Mouse (Mus musculus) brain, embryonic 14.5 days (tissue): ENCODE data around the gene Cenpo. TPM values are rescaled to one million over a fixed set of nuclear protein-coding genes. Genes with fewer than 3 reads are reported as not detected.
"Not testable (repeated sequence)": the region's sequence is repeated elsewhere in the genome, so short reads cannot be mapped to it uniquely, and the experiment has no call there.

Experiments used
- DNase-seq: peaks from one replicate; pipeline ENCODE4 v3.0.0-alpha.2; 2011; ENCODE audit warnings: low read depth
- CTCF ChIP-seq: fragments of 200-500 bp; IDR thresholded peaks from 2 replicates; pipeline ENCODE4 v1.5.1; 2012; ENCODE audit warnings: inconsistent platforms, mild to moderate bottlenecking, moderate library complexity, borderline replicate concordance; ENCODE audit not compliant: insufficient read depth, insufficient read length; ENCODE audit errors: extremely low read depth
- POLR2A ChIP-seq: fragments of 200-500 bp; IDR thresholded peaks from 2 replicates; pipeline ENCODE4 v1.6.1; 2012; ENCODE audit warnings: mild to moderate bottlenecking, inconsistent platforms, borderline replicate concordance; ENCODE audit not compliant: poor library complexity, insufficient read depth, insufficient read length, severe bottlenecking; ENCODE audit errors: extremely low read depth
- polyA plus RNA-seq: library from polyadenylated mRNA; depleted of rRNA; stranded (reverse); fragments of >200 nt; gene quantifications from 2 replicates; pipeline ENCODE4 v1.2.3, GENCODE M21; 2012; rRNA removed

The Cenpo gene
- 11.8 and 17.2 TPM in 2 replicates for polyA plus RNA-seq

DNA sequence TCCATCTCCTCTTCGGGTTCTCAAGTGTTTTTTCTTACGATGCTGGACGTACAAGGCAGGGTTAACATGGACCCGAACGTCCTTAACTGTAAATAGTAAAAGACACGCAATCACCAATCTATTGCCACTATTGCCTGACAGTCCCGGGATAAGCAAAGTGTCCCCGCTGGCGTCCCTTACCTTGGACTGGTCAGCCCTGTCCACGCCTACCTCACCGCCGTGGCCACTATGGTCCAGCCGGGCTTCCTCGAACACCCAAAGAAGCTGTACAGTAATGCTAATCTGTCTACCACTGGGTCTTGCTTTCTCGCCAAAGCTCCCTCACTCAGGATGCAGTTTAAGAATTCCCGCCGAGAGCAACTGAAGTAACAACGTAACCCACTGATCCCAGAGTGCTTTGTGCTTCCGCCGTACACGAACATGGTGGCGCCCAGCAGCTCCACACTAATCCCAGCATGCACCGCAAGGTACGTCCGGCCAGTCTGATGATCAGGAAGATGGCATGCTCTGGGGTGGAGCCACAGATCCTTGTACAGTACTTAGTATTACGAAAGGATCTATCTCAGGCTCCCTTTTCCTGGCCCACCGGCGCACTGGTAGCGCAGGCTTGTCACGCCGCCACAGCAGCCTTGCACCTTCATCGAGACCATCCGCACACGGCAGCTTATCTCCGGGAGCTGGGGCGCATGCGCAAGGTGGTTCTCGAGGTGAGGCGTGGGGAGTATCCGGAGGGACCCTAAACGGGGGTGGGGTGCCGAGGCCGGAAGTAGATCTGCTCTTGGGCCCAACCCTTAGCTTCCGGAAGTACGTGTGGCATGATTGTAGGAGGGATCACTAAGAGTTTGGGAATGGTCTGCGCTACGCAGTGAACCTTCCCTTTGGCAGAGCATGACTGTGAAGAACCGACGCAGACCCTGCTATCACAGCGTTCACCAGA, at the start of gene Cenpo, which contains the start of gene Ptrhd1:
Cenpo (minus strand) TSS at position 723 of the 937 bp plus-strand sequence.
Ptrhd1 (plus strand) TSS at position 456 of the 937 bp plus-strand sequence.
- TF ChIP-seq POLR2A: peak; percentile 20; the same call in 1 of the 2 replicates
- TF ChIP-seq CTCF: no peak
- DNase-seq: peak; percentile 99

DNA sequence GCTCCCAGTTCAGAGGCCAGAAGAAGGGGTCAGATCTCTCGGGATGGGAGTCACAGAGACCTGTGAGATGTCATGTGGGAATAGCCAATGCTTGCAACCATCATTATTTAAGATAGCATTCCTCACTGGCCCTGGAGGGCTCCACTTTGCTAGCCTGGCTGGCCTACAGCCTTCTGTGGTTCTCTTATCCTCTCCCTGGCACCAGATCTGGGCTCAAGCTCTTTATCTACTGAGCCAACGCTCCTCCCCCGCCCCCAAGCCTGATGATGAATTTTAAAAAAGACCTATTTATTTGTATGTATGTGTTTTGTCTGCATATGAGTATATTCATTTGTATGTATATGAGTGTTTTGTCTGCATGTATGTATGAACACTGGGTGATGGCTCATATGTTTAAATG, 45.8 kb upstream of the Cenpo start:
- TF ChIP-seq CTCF (no peak), POLR2A (no peak)
- DNase-seq: no peak

DNA sequence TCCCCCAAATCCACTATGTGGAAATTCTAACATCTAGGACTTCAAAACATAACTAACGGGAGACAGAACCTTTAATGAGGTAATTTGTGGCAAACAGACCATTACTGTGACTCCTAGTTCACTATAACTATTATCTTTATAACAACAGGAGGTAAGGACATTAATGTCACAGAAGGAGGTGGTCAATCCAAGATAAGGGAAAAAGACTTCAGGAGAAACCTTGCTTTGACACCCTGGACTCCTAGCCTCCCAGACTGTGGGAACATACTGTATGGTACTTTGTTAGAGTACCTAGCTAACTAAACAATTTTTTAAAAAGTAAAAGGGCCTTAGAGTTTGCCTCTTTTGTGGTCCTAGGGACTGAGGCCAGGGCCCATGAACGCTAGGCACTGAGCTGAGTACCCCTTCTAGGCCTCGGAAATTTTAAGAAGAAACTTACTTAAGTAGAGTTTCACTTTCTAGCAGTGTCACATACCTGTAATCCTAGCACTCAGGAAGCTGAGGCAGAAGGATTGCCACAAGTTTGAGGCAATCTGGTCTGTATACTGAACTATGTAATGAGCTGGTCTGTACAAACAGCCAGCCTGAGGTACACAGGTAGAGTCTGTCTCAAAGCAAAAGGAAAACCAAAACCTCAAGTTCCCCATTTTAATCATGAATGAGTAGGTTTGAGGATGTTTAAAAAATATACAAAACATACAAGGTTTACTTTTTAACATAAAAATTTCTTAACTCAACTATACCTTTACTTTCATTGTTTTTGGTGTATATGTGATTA, 45.1 kb upstream of the Cenpo start:
- DNase-seq: no peak
- TF ChIP-seq POLR2A (no peak), CTCF (no peak)

DNA sequence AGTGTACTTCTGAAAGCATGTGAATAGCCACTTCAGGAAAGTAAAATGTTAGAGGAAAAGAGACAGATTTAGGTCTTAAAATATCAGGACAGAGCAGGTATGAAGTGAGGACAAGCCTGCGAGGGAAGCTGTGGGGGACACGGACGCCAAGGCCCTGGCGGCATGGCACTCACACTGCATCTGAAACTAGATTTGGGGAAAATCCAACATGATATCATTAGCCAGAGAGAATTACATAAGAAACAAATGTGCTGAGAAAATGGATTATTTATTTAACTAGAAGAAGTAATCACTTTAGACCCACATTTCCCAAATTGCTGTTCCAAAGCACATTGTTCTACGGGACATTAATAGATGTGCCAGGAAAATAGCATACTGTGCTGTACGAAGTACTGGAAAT, 37.0 kb upstream of the Cenpo start:
- no peak for DNase-seq
- TF ChIP-seq POLR2A (no peak), CTCF (no peak)

DNA sequence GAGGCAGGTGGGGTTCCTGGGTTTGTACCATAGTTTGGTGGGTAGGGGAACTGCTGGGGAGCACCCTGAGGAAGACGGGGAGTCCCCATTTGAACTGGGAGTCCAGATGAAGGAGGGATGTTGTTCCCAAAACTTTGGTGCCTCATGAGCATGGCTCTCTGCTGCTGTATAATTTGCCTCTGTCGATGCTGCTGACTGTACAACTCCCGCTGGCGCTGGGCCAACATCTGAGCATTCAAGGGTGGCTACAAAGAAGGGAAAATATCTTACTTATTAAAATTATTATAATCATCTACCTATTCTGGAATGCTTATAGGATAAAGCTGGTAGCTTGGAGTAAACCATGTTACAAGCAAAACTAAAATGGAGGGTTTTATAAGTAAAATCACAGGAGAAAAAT, 33.7 kb upstream of the Cenpo start:
- TF ChIP-seq CTCF: no peak
- DNase-seq: no peak

DNA sequence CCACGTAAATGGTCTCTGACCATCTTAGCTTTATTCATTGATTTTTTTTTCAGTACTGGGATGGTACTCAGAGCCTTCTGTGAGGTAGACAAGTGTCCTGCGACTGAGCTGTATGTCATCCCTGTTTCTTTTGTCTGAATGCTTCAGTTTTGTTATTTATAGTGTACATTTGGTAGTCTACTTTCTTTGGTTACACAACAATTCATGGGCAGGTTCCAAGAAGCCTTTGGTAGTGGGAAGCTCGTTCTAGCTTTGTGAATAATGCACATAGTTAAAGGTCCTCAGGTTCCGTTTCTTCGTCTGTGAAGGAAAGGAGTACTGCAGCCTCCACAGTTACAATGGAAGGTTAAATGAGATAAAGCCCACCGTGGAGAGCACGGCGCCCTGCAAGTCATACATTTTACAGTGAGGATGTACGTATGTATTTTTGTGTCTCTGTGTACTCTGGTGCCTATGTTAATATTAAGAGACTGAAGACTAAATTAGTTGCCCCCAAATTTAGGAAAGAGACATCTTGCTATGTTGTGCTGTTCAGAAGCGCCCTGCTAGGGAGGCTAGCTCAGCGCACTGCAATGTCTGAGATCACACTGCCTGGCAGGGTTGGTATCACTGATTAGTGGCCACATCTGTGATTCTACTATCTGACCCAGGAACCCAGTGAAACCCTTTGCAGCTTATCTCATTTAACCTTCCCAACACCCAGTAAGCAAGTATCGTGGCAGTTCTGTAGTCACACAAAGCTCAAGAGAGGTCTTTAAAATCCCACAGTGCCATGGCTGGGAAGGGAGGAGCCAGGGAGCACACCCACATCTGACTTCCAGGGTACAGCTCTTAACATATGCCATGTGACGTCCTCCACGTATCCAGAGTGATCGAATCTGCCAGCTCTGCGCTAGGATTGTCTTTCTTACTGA, 18.9 kb upstream of the Cenpo start:
- DNase-seq: no peak
- TF ChIP-seq POLR2A: no peak
- TF ChIP-seq CTCF: no peak

DNA sequence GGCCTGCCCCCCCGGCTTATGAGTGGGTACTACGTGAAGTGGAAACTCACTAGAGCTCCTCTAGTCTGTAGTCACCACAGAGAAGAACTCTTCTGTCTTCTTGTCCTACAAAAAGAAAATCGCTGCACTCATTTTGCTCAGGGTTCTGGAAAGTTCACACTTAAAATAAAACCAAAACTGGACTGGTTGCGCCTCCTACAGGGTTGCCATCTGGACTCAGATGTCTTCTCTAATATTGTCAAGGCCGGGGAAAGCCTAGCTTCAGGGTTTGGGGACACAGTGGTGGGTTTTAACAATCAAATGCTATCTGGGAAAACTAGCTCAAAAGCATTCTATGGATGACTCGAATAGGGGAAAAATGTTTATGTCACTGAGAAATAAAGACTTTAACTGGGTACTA, 15.7 kb upstream of the Cenpo start:
- DNase-seq: no peak
- no peak for TF ChIP-seq CTCF
- no peak for TF ChIP-seq POLR2A

DNA sequence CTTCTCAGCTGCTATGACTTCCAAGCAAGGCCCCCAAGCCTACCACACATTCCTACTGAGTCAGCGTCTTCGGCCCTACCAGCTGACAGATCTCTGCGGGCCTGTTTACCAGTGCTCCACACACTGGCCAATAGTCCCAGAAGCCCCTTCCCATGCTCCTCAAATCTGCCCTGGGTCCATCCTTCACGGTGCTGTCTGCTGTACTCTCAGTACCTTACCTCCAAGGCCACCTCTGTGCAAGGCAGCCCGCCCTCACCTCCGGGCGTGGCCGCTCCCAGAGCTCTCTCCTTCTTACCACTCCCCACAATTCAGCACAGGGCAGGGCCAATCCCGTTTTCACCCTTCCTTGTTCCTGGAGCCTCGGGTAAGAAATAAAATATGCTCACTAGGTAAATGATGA, 11.6 kb upstream of the Cenpo start:
- TF ChIP-seq POLR2A (no peak), CTCF (no peak)
- no peak for DNase-seq

DNA sequence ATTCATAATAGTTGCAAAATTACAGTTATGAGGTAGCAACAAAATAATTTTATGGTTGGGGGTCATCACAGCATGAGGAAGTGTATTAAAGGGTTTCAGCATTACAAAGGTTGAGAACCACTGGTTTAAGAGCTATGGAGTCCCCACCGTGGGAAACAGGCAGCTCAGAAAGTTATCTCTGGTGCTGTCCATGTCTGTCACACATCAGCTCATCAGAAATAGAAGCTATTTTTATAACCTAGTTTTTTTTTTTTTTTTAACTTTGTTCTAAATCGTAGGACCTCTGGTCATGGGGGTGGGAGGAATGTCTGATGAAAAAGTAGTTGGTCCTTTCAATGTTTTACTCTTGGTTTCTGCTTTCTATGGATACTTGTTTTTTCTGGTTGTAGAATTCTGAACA, 9.7 kb upstream of the Cenpo start:
- no peak for TF ChIP-seq POLR2A
- no peak for TF ChIP-seq CTCF

DNA sequence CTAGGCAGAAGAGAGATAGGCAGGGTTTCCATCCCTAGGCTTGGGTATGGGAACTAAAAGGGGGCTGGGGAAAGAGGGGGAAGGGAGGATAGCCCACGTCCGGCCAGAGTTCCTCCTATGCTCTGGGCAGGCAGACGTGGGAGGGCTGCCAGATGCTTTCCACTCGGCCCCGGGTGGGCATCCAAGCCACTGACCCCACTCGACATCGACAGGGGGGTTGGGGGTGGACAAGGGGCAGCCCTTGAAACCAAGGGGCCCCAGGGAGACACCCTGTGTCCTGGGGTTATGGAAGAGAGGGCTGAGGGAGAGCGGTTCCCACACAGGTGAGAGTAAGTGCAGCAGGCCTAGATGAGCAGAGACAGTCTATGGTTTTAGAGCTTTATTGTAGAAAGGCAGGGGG, 6.2 kb upstream of the Cenpo start:
- not testable (repeated sequence) for DNase-seq

More for the DNA sequence above, 9.7 kb upstream of the Cenpo start:
- no peak for DNase-seq

DNA sequence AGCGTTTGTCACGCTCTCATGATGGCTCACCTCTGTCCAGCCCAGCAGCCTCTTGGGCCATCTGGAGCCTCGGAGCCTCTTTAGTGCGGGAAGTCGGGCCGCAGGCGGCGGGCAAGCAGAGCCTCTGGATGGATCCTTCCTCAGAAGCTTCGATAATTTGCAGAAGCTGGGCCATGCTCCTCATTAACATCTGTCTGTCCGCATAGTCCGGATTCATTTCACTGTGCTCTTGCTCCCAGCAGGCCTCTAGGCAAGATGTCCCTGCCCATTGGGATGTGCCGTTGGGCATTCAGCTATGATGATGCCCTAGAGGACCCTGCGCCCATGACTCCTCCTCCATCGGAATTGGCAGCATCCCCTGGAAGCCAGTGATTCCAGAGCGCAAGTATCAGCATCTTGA, 3.4 kb upstream of the Cenpo start:
- TF ChIP-seq POLR2A (no peak), CTCF (no peak)
- no peak for DNase-seq
